Mouse (Mus musculus): ENCODE measurements around the gene Mum1.
"Not testable (repeated sequence)": the region's sequence is repeated elsewhere in the genome, so short reads cannot be mapped to it uniquely, and the experiment has no call there.

Mum1 gene

GRCm38 (mm10) chr10:80208248-80208647 lies 18.0 kb upstream of the Mum1 start:
- no peak for DNase-seq (ENCODE audit: low read depth, low spot score)

GRCm38 (mm10) chr10:80208841-80209371 lies 17.3 kb upstream of the Mum1 start:
- peak; percentile 42 for DNase-seq (ENCODE audit: low read depth, low spot score)

GRCm38 (mm10) chr10:80211547-80212103 lies 14.6 kb upstream of the Mum1 start:
- not testable (repeated sequence) for DNase-seq (ENCODE audit: low read depth, low spot score)

GRCm38 (mm10) chr10:80215048-80215772 lies 11.0 kb upstream of the Mum1 start:
- peak; percentile 52 for DNase-seq (ENCODE audit: low read depth, low spot score)

GRCm38 (mm10) chr10:80220676-80221075 lies 5.6 kb upstream of the Mum1 start:
- peak; percentile 81 for DNase-seq (ENCODE audit: low read depth, low spot score)

GRCm38 (mm10) chr10:80223137-80223536 lies 3.1 kb upstream of the Mum1 start:
- DNase-seq (ENCODE audit: low read depth, low spot score): peak; percentile 66

GRCm38 (mm10) chr10:80226071-80226415 lies 191 bp upstream of the Mum1 start:
- DNase-seq (ENCODE audit: low read depth, low spot score): no peak

- no peak for DNase-seq (ENCODE audit: low read depth, low spot score)
These were observed 919 bp downstream of the Mum1 start for GRCm38 (mm10) chr10:80227166-80227539.

- no peak for DNase-seq (ENCODE audit: low read depth, low spot score)
These were observed 1.9 kb downstream of the Mum1 start for GRCm38 (mm10) chr10:80227877-80228775.

GRCm38 (mm10) chr10:80236145-80236825 lies 10.1 kb downstream of the Mum1 start:
- no peak for DNase-seq (ENCODE audit: low read depth, low spot score)

- DNase-seq (ENCODE audit: low read depth, low spot score): no peak
These were observed 10.8 kb downstream of the Mum1 start for GRCm38 (mm10) chr10:80237020-80237419.

- DNase-seq (ENCODE audit: low read depth, low spot score): no peak
These were observed 12.1 kb downstream of the Mum1 start for GRCm38 (mm10) chr10:80238306-80238705.

- DNase-seq (ENCODE audit: low read depth, low spot score): no peak
These were observed 13.6 kb downstream of the Mum1 start for GRCm38 (mm10) chr10:80239791-80240190.

- DNase-seq (ENCODE audit: low read depth, low spot score): no peak
These were observed 15.9 kb downstream of the Mum1 start for GRCm38 (mm10) chr10:80242088-80242487.

GRCm38 (mm10) chr10:80242607-80243006 lies 16.4 kb downstream of the Mum1 start:
- DNase-seq (ENCODE audit: low read depth, low spot score): no peak

GRCm38 (mm10) chr10:80244791-80245399 lies 18.7 kb downstream of the Mum1 start:
- DNase-seq (ENCODE audit: low read depth, low spot score): peak; percentile 71

- peak; percentile 90 for DNase-seq (ENCODE audit: low read depth, low spot score)
These were observed 19.4 kb downstream of the Mum1 start for GRCm38 (mm10) chr10:80245600-80245999.

- peak; percentile 64 for DNase-seq (ENCODE audit: low read depth, low spot score)
These were observed 21.6 kb downstream of the Mum1 start for GRCm38 (mm10) chr10:80247849-80248248.

- not testable (repeated sequence) for DNase-seq (ENCODE audit: low read depth, low spot score)
These were observed 22.2 kb downstream of the Mum1 start for GRCm38 (mm10) chr10:80248437-80248836.

GRCm38 (mm10) chr10:80248971-80249640 lies 22.9 kb downstream of the Mum1 start, which contains the start of gene Ndufs7:
Gene Ndufs7 (plus strand): TSS chr10:80249121.
- peak; percentile 97 for DNase-seq (ENCODE audit: low read depth, low spot score)

- no peak for DNase-seq (ENCODE audit: low read depth, low spot score)
These were observed 23.8 kb downstream of the Mum1 start for GRCm38 (mm10) chr10:80250059-80250458.

All from ZHBTc4 (cell line).